Mouse (Mus musculus) bone marrow macrophage, adult 2 months (primary cell): ENCODE measurements around the gene Cnot1.

Experiments
- CTCF ChIP-seq: IDR thresholded peaks from 2 replicates; pipeline ENCODE4 v1.5.1; 2012; ENCODE audit warnings: low read depth, mild to moderate bottlenecking, low read length, moderate library complexity
- POLR2A ChIP-seq: IDR thresholded peaks from 2 replicates; pipeline ENCODE4 v1.6.1; 2012; ENCODE audit warnings: mild to moderate bottlenecking, low read depth, low read length, borderline replicate concordance

DNA sequence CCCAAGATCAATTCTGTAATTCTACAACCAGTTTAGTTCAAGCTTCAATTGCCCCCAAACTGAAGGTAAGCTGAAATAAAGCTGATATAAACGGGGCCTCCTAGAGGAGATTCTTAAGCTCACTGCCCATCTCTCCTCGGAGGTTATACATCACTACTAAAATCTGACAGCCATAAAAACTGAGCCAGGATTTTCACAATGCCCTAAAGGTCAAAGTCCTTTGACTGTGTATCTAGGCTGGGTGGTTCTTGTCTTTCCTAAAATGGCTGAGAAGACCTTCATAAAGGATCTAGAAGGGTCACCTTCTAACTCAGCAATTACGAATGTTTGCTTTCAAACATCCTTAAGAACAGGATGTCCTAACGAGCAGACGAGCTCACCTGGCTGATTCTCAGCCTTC, 1.9 kb upstream of the Cnot1 start:
- TF ChIP-seq CTCF = no peak
- TF ChIP-seq POLR2A = no peak
